Mouse (Mus musculus) heart, adult 10 weeks (tissue): ENCODE results near the gene Sec31b. TPM values are rescaled to one million over a fixed set of nuclear protein-coding genes. Genes with fewer than 3 reads are reported as not detected.

ENCODE experiments used
- polyA plus RNA-seq: library from polyadenylated mRNA; stranded (reverse); fragments of 350-450 nt; fragmentation: Illumina TruSeq; extraction: RNeasy Lipid Tissue Mini Kit (QIAGEN cat#74804); gene quantifications from one replicate; pipeline ENCODE4 v1.2.3, GENCODE M21; 2014; ENCODE audit warnings: low read depth, low replicate concordance

Sec31b gene
- 20.0 TPM for polyA plus RNA-seq

DNA sequence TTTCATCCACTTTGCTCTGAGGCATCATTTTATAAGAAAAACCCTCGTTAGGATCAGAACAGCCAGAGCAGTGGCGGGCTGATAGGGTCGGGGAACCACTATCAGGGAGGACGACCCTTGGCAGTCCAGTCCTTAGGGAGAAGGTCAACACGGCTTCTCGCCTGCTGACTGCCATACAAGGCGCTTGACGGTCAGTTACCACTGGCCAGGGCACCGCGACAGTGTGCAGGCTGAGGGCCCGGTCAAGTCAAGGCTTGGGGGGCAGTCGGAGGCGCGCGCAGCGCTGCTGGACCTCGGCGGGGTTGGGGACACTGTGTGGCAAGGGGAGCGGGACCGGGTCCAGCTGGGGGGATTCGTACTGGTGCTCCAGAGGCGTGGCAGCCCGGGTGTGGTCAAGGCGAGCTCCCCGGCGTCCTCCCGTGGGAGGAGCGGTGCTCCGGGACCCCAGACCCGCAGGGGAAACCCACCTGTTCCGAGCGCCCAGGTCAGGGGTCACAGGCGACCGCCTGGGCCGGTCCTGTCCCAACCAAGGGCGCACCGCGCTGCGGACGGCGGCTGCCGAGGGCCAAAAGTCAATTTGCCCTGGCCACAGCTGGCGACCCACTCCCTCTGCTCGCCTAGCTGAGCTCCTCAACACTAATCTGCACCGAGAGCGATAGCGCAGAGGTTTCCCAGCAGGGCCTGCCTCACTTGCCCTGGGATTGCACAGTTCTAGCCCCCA, at the start of gene Sec31b:
Gene Sec31b (minus strand): TSS at position 544 of the 721 bp plus-strand sequence.

DNA sequence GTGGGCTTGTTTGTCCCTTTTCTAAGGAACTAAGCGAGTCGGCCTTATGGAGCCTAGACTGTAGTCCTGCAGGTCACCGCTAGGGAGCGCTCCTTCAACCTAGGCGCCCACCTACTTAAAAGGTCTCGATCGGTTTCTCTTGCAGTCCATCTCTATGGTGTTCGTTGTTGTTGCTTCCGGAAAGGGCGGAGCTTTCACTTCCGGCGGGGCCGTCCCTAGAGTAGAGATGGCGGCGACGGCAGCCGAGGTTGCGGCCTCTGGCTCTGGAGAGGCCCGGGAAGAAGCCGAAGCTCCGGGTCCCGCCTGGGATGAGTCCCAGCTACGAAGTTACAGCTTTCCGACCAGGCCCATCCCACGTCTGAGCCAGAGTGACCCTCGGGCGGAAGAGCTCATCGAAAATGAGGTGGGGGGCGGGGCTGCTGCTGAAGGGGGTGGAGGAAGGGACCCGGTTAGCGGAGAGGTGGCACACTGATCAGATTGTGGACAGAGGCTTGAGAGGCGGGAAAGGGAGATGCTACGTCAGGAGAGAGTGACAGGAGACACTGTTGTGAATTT, 17.1 kb upstream of the Sec31b start, which contains the start of gene Hif1an:
Gene Hif1an (plus strand): TSS at position 199 of the 555 bp plus-strand sequence.

GRCm38 (mm10) chr19:44554861-44555590, 9.4 kb upstream of the Sec31b start, which contains the start of gene Ndufb8:
Gene Ndufb8 (minus strand): TSS chr19:44555440.

DNA sequence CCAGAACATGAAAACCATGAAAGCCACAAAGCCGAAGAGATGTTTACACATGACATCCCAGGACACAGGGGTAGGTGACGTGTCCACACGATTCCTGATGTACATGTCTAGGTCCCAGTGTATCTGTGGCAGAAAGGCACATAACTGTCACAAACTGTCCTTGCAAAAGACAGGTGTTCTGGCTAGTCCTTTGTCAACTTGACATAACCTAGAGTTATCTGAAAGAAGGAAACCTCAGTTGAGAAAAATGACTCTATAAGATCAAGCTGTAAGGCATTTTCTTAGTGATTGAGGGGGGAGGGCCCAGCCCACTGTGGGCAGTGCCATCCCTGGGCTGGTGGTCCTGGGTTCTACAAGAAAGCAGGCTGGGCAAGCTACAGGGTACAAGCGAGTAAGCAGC, 7.1 kb upstream of the Sec31b start, which contains the start of gene Gm20538:
Gene Gm20538 (minus strand): TSS at position 101 of the 400 bp plus-strand sequence.

DNA sequence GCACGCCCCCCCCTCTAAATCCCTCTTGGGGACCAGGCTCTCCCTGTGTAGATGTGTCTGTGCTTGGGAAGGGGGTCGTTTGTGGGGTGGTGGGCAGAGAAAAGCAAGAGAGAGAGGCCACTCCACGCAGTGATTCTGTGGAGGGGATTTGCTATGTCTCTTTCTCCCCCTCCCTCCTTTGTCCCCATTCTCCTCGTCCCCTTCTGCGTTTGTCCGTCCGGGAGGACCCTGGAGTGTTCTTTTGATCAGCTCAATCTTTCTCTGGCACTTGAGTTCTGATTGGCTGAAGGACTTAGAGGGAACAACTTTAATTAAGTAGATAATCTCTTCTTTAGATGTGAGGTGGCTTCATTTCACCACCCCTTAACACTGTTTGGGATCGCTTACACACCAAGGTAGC, 52.5 kb downstream of the Sec31b start, which contains the start of gene Wnt8b:
Gene Wnt8b (plus strand): TSS at position 345 of the 400 bp plus-strand sequence.

Other genes starting within 250 kb of the Sec31b start
- 13.2 TPM for gene Scd4, start 212.8 kb downstream of the Sec31b start, polyA plus RNA-seq
- gene Scd1, start 138.0 kb downstream of the Sec31b start, polyA plus RNA-seq, result 33.8 TPM
- gene Wnt8b, start 52.4 kb downstream of the Sec31b start, polyA plus RNA-seq, result not detected
- not detected for gene Gm20538, start 7.0 kb upstream of the Sec31b start, polyA plus RNA-seq
- gene Ndufb8, start 9.6 kb upstream of the Sec31b start, polyA plus RNA-seq, result 1,751 TPM
- 40.7 TPM for gene Hif1an, start 17.0 kb upstream of the Sec31b start, polyA plus RNA-seq
- gene Pax2, start 210.2 kb upstream of the Sec31b start, polyA plus RNA-seq, result not detected